Mouse (Mus musculus): ENCODE results near the gene Emc6. TPM values are rescaled to one million over a fixed set of nuclear protein-coding genes. Genes with fewer than 3 reads are reported as not detected.

The Emc6 gene
- 10 to 100 TPM; 51.3 to 65.6 TPM for total RNA-seq (2021)

DNA sequence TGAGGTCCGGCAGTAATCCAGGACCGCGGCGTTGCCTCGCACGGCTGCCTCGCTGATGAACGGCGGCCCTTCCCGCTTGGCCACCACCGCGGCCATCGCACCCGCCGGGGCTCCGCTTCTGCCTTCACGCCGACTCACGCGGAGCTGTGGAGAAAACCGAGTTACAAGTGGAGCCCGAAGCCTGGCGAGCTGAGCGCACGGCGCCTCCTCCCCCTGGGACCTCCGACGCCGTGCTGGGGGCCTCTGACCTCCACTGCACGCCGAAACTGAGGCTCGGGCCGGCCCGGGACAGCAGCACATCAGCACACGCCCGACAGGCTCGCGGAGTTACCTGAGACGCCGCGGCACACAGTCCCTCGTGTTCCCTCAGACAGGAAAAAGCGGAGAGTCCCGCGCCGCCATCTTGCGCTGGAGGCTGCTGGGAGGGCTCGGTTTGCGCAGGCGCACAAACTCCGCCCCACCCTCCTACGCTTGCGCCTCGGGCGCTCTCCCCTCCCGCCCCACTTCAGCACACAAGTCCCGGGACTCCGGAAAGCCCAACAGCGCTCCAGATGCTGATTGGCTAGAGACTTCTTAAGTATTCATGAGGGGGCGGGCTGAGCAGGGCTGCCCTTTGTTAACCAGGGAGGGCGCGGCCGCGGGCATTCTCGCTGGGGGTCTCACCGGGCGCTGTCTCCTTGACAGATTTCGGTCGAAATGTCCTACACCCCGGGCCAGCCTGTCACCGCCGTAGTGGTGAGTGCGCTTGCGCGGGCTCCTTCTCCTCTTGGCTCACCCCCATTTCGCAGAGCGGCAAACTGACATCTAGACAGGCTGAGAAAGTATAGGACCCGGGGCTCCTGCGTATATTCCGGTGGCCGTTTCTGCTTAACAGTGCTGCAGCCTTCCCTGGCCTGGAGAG, at the start of gene Emc6, which contains the start of gene Tax1bp3:
Emc6 (minus strand) TSS at position 430 of the 901 bp plus-strand sequence.
Tax1bp3 (plus strand) TSS at position 476 of the 901 bp plus-strand sequence.
- DNase-seq (ENCODE audit: extremely low spot score in 1 of 2, low spot score in 1 of 2) = peak; percentile 88 to 94

DNA sequence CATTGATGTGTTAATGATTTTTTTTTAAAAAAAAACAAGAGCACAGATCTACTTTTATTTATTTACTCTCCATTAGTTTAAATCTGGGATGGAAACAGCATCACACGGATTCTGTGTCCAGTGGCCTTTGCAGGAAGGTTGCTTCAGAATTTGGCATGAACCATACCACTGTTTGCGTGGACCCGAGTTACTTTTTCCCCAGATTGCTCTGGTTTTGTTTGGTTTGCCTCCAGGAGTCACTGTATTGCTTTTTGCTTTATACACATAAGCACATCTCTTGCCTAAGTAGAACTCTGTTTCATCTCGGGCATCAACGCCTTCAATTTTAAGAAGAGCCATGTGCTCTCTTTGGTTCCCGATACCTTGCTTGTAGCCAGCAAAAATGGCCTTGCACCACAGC, 49.0 kb upstream of the Emc6 start:
- DNase-seq (ENCODE audit: extremely low spot score in 1 of 2, low spot score in 1 of 2) = no peak

DNA sequence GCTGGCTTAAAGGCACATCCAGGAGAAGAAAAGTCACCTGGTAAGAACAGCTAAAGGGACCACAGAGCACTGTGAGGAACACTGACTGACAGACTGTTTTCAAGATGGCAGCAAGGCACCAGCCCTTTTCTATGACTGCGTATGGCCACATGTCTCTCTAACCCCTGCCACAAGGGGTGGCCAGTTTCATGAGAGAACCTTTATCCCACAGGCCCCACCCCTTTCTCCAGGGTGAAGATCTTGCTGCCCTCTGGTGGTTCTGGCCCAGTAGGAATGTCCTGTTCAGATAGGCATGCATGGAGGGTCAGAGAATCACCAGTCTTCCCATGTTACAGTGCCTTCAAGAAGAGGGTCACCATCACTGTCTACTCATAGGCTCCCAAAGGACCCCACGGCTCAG, 47.1 kb upstream of the Emc6 start:
- no peak for DNase-seq (ENCODE audit: extremely low spot score in 1 of 2, low spot score in 1 of 2)

DNA sequence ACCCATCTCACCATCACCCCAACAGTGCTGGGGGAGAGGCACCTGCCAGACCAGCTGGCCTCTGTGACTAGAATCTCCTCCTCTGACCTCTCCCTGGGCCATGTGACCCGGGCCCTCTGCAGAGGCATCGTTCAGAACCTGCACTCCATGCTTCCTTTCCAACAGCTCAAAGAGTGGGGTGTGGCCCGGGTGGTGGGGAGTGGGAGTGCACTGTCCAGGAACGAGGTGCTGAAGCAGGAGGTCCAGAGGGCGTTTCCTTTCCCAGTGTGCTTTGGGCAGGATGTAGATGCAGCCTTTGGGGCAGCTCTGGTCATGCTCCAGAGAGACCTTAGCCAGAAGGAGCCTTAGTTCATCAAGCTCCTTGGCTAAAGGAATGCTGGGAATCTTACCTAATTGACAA, 46.0 kb upstream of the Emc6 start:
- no peak for DNase-seq (ENCODE audit: extremely low spot score in 1 of 2, low spot score in 1 of 2)

DNA sequence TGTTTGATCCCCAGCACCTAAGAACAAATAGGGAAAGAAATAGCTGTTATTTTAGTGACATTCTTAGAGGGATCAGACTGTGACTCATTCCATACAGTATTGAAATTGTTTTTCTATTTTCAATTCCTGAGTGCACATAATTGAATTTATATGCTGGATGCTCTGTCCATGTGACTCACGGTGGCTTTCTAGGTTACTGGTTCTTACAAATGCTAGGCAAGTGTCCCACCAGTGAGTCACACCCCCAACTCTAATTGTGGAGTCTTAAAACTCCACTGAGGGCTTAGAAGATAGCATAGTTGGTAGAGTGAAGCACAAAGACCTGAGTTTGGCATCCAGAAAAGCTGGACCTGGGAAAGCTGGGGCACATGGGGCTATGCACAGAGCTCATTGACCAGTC, 43.8 kb upstream of the Emc6 start:
- no peak for DNase-seq (ENCODE audit: extremely low spot score in 1 of 2, low spot score in 1 of 2)

DNA sequence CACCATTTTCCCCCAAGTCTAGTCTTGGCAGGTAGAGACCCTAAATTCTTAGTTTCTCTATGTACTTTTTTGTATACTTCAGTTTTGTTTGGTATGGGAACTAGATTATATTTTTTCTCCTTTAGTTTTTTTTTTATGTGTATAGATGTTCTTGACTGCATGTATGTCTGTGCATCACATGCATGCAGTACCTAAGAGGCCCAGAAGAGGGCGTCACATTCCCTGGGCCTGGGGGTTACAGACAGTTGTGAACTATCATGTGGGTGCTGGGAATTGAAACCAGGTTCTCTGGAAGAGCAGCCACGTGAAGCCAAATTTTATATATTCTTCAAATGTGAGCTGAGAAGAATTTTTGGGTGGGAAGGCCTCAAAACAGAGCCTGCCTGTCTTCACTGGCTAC, 42.8 kb upstream of the Emc6 start:
- no peak for DNase-seq (ENCODE audit: extremely low spot score in 1 of 2, low spot score in 1 of 2)

DNA sequence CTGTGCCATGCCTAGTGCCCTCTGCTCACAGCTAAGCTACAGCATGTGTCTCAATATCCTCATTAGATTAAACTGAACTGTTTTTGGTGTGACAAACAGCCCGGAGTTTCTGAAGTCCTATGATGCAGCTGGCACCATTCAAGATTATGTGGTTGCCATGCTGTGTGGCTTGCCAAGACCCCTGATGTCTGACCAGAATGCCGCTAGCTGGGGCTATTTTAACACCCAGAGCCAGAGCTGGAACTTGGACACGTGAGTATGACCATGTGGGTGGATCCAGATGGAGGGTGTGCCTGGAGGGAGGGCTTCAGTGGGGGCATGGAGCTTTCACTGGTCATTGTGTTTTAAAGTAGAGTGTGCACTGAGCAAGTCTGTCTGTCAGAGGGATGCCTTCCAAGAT, 37.1 kb upstream of the Emc6 start:
- no peak for DNase-seq (ENCODE audit: extremely low spot score in 1 of 2, low spot score in 1 of 2)

DNA sequence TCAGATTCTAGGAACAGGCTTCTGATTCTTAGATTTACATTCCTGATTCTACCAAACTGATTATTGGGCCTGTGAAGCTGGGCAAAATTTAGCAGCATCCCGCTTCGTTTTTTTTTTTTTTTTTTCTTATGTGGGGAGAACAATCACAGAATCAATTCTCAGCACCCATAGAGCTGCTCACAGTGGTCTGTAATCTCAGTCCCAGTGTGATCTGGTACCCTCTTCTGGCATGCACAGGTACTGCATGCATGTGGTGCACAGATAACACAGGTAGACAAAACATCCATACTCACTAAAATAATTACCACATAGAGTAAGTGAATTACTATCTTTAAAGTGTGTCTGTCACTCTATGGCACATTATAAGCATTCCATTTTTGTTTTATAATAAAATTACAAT, 30.8 kb upstream of the Emc6 start:
- DNase-seq (ENCODE audit: extremely low spot score in 1 of 2, low spot score in 1 of 2) = no peak

DNA sequence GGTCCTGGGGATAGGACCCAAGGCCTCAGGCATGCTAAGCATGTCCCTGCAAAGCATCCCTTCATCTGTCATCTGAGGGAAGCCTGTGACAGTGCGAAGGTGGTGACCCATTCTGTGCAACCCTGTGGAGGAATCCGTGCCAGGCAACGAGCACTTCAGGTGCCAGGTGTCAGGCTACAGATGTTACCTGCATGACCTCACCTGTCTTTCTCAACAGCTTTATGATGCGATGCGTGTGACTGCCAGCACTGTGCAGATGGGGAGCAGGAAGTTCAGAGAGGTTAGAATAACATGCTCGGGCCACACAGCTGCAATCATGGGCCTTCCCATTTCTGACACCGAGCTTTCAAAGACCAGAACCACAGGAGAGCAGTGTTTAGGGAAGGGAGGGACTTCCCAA, 28.4 kb upstream of the Emc6 start:
- DNase-seq (ENCODE audit: extremely low spot score in 1 of 2, low spot score in 1 of 2) = no peak

DNA sequence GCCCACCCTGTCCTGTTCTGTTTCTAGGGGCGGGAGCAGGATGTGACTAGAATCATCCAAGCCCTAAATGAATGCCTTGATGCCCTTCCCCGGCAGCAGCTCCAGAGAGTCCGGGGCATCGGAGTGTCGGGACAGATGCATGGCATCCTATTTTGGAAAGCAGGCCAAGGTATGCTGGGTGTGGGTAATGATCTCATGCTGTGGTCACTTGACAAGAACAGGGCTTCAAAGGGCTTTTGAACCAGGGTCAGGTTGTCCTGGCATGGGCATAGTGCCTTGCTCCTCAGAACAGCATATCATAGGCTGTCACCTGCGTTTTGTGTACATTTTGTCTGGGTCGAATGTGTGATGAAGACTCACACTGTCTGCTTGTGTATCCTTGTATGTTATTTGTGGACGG, 27.1 kb upstream of the Emc6 start:
- no peak for DNase-seq (ENCODE audit: extremely low spot score in 1 of 2, low spot score in 1 of 2)

DNA sequence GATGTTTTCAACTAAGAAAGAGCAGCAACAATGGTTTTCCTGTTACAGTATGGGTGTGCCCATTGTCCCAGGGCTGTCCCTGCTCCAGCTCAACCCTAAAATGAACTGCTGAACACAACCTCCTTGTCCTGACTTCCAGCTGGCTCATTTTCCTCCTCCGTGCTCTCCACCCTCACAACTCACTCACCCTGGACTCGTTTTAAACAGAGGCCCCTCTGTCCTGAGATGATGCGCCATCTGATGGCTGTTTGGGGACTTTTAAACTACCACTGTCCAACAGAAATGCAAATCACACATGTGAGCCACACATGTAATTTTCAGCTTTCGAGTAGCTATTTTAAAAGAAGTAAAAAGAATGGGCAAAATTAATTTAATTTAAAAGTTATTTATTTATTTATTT, 24.8 kb upstream of the Emc6 start:
- no peak for DNase-seq (ENCODE audit: extremely low spot score in 1 of 2, low spot score in 1 of 2)

DNA sequence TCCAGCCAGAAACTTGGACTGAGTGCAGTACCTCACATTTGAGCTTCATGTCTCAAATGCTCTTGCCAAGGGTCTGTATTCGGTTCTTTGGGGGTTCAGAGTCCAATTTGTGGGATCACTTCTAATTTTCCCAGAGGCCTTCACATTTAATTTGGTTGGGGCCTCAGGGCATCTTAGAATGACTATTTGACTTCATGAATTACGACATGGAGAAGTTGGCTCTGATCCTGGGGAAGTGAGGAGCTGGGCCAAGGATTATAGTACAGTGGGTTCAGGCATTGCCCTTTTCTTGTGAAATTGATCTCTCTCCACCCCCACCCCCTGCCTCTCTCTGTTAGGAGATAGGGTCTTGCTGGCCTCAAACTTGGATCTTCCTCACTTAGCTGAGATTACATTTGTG, 24.2 kb upstream of the Emc6 start:
- no peak for DNase-seq (ENCODE audit: extremely low spot score in 1 of 2, low spot score in 1 of 2)

DNA sequence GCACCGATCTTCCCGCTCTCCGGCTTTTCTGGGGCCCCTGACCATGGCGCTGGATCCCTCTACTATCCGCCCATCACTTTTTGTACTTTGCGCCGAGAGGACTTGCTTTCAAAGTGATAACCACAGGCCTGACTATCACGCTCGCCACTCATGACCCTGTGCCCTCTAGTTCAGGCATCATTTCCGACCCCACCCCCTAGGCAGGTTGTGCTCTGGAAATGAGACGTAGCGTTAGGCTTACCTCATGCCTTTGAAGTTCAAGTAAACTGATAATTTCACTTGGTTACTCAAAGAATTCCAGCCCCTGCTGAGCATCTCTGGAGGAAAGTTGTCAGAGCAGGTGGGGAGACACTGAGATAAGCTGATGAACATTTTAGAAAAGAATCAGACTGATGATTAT, 23.0 kb upstream of the Emc6 start:
- no peak for DNase-seq (ENCODE audit: extremely low spot score in 1 of 2, low spot score in 1 of 2)

DNA sequence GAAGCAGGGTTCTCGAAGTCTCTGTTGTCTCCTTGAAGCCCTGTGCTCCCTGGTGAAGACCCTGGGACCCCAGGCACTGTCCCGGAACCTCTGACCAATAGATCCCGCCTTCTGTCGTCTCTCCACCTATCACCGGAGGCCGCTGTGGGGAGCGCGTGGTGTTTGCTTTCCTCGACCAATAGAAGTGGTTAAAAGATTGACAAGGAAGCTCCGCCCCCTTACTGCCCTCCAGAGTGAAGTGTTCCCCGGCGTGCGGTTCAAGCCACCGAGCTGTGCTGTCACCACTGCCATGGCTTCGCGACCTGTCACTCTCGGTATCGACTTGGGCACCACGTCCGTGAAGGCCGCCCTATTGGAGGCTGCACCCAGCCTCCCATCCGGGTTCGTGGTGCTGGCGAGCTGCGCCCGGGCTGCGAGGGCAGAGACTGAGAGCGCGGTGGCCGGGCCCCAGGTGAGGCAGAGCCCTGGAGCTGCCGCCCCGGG, 22.4 kb upstream of the Emc6 start, which contains the start of gene Shpk:
Shpk (plus strand) TSS at position 231 of the 483 bp plus-strand sequence.
- DNase-seq (ENCODE audit: extremely low spot score in 1 of 2, low spot score in 1 of 2) = peak; percentile 88 to 89

DNA sequence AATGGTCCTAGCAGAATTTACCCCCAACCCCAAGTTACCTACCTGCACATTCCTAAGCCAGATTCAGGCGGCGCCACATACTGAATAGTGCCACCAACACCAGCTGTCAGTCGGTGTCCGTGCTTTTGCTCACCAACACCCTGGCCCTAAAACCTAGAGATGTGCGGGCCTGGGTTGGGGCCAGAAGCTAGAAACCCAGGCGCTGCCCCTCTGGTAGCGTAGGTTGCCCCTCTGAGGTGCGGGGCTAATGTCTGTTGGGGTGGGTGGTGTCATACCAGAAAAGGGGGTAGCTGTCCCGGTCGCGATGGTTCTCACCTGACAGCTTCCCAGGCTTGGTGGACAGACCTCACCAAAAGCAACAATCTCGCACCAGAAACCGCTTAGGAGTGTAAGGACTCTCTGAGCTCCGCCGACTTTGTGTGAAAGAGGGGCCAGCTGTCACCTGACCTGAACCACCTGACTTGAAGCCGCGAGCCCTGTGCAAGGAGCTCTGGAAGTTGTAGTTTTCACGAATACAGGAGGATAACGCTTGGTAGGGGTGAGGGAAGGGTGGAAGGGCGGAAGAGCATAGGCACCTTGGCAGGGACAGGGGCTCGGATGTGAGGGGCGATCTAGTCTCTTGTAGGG, 21.9 kb upstream of the Emc6 start, which contains the start of gene Ctns:
Ctns (minus strand) TSS at position 440 of the 627 bp plus-strand sequence.
- no peak for DNase-seq (ENCODE audit: extremely low spot score in 1 of 2, low spot score in 1 of 2)

DNA sequence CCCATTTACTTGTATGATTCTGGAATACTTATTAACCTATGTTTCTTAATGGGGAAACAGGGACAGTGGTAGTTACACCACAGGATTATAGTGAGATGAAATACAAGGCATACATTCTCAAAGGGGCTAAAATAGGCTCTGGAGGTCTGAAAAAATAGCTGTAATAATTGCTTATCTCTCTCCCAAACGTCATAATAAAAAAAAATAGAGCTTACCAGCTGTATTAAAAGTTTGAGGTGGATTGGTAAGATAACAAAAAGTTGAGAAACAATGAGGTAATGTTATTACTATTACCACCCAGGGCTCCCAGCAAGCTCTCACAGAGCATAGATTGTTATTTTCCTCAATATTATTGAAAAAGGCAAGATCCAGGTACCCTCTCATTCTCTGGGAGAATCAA, 21.4 kb upstream of the Emc6 start:
- no peak for DNase-seq (ENCODE audit: extremely low spot score in 1 of 2, low spot score in 1 of 2)

DNA sequence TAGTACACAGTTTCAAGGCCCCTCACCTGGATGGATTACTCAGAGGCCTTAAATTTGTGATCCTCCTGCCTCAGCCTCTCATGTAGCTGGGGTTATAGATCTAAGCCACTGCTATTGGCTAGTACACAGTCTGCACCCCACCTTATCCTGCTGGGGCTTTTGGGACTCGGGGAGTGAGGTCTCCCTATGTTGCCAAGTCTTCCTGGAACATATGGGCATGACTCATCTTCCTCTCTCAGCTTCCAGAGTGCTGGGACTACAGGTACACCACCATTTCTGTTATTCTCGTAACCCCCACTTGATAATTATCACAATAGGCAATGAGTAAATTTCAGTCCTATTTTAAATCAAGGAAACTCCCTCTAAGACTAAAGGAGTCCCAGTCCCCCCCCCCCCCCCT, 17.6 kb upstream of the Emc6 start:
- DNase-seq (ENCODE audit: extremely low spot score in 1 of 2, low spot score in 1 of 2) = no peak

DNA sequence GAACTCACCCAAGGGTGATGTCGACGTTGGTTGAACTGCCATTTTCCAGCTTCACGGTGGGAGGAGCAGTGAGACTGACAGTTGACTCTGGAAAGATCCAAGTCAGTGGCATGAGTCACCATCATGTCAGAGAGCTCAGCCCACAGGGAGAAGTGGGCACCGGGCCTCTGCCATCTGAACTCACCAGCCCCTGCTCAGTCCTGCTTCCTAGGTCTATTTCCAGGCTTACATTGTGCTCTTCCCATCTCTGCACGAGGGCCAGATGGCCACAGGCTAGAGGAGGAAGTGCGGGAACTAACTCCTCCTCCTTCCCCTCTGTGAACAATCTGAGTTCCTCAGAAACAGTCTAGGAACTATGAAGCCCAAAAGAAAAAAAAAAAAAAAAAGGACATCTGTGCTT, 16.2 kb upstream of the Emc6 start:
- no peak for DNase-seq (ENCODE audit: extremely low spot score in 1 of 2, low spot score in 1 of 2)

DNA sequence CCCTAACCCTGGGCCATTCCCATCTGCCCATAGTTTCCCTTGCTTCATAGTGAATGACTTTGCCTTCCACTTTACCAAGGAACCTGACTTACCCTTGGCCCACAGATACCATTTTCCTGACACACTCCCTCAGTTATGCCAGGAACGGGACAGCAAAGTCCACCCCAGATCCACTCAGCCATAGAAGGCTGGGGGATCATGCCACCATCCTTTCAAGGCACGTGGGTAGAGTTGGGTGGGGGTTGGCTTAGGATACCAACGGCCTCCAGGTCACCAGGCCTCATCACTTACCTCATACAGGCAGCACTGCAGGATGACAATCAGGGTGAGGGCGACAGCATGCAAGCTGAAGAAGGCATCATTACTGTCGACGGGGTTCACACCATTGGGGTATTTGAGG, 10.4 kb upstream of the Emc6 start:
- DNase-seq (ENCODE audit: extremely low spot score in 1 of 2, low spot score in 1 of 2) = no peak

DNA sequence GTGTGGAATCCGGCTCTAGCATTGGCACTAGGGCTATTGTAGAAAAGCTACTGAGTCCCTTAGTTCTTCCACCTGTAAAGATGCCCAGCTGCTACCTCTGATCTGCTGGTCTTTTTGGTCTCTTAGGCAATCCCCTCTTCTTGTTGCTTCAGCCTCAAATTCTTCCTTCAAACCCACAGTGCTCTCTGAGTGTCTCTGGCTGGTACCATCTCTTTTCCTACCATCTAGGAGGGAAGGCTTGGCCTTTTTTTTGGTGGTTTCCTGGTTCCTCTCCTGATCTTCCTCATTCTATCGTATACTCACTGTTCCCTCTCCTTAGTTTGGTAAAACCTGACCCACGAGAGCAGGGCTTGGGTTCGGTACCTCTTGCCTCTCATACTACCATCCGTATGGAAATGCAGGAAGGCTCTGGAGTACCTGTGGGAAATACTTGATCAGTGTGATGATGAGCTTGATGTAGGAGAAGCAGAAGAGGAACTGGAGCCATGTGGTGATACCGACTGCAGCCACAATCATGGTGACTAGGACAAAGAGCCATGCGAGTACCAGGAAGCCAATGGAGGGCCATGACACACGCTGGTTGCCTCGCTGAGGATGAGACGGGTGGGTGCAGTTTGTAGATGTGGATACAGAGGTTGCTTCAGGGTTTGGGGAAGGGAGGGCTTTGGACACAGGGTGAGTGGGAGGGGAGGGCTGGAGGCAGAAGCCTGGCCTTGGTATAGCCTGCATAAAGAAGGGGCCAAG, 9.2 kb upstream of the Emc6 start:
- no peak for DNase-seq (ENCODE audit: extremely low spot score in 1 of 2, low spot score in 1 of 2)

DNA sequence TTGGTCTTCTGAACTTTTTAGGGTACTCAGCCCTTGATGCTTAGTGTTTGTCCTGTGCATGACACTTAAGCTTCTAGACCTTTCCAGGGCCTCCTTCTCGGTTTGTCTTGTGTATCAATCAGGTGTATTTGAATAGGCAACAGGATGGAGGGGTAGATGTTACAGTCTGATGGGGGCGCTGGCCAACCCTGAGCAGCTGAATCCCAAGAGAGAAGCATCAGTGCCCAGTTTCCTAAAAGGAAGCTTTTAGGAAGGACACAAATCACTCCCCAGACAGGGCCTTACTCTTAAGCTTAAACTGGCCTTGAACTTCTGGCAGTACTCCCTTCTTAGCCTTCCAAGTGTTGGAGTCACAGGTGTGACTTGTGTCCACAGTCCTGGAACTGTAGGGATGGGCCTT, 1.1 kb upstream of the Emc6 start:
- no peak for DNase-seq (ENCODE audit: extremely low spot score in 1 of 2, low spot score in 1 of 2)
